Mouse (Mus musculus) sigmoid colon, adult 10 weeks (tissue): ENCODE results near the gene Edil3. TPM values are rescaled to one million over a fixed set of nuclear protein-coding genes. Genes with fewer than 3 reads are reported as not detected.

Experiments
- polyA plus RNA-seq: library from polyadenylated mRNA; stranded (reverse); fragments of 350-450 nt; fragmentation: Illumina TruSeq; extraction: RNeasy Lipid Tissue Mini Kit (QIAGEN cat#74804); gene quantifications from one replicate; pipeline ENCODE4 v1.2.3, GENCODE M21; 2014; ENCODE audit warnings: low read depth, low replicate concordance

Gene Edil3
- 18.7 TPM for polyA plus RNA-seq

GRCm38 (mm10) chr13:88821440-88822331, at the start of gene Edil3:
TSS of gene Edil3 (plus strand) at chr13:88821472.

